Mouse (Mus musculus) adrenal gland (tissue): Measurements from ENCODE around the gene Dnah17.

ENCODE experiments used
- intact Hi-C: fragments of 180-260 bp; cut with DNase I; formaldehyde crosslinking; loops from one replicate; pipeline ENCODE4 v1.15.1; 2025

The Dnah17 gene

GRCm38 (mm10) chr11:117997085-117997484, 133.3 kb downstream of the Dnah17 start:
- intact Hi-C loops, result no loop called here

GRCm38 (mm10) chr11:117996066-117996465, 134.4 kb downstream of the Dnah17 start:
- intact Hi-C loops, result no loop called here

GRCm38 (mm10) chr11:117995661-117996060, 134.8 kb downstream of the Dnah17 start:
- intact Hi-C loops, result no loop called here

GRCm38 (mm10) chr11:117995255-117995654, 135.2 kb downstream of the Dnah17 start:
- intact Hi-C loops, result no loop called here

- intact Hi-C loops, result no loop called here
These were observed 136.0 kb downstream of the Dnah17 start for GRCm38 (mm10) chr11:117994250-117995057.

DNA sequence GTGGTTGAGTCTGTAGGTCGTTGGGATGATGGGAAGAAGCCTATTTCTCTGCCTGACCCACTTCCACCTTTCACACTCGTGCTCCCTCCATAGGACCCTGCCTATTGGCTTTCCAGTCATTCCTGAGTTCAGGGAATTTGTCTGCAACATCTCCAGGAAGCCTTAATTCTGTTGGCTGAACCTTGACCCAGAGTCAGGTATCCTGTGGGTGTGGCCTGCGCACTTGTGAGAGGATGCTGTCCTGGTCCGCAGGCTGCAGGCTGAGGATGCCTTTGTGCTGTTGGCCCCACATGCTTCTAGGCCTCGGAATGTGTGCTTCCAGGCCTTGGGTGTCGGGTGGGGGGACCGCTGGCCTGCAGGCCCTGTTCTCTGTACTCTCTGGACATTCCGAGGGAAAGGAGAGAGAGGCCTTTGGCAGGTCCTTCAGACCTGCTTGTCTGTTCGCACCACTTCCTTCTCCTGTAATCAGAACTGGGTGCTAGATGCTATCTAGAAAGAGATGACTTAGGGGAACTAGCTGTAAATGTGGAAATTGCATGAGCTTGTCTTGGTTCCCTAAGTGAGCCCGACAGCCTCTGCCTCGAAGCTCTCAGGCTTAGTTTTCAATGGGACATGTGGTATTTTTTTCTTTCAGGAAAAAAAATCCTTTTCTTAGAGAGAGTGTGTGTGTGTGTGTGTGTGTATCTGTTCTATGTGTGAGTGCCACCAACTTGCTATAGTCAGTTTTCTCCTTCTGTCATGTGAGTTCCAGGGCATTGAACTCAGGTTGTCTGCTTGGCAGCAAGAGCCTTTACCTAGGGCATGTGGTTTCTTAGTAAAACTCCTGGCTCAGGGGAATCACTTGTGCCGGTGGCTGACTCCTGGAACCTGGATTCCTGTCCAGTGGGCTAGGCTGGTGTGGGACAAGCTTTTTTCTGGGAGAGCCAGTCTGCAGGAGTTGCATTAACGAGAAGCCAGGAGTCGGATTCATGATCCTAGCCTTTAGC, 137.0 kb downstream of the Dnah17 start:
- intact Hi-C loops, result no loop called here

DNA sequence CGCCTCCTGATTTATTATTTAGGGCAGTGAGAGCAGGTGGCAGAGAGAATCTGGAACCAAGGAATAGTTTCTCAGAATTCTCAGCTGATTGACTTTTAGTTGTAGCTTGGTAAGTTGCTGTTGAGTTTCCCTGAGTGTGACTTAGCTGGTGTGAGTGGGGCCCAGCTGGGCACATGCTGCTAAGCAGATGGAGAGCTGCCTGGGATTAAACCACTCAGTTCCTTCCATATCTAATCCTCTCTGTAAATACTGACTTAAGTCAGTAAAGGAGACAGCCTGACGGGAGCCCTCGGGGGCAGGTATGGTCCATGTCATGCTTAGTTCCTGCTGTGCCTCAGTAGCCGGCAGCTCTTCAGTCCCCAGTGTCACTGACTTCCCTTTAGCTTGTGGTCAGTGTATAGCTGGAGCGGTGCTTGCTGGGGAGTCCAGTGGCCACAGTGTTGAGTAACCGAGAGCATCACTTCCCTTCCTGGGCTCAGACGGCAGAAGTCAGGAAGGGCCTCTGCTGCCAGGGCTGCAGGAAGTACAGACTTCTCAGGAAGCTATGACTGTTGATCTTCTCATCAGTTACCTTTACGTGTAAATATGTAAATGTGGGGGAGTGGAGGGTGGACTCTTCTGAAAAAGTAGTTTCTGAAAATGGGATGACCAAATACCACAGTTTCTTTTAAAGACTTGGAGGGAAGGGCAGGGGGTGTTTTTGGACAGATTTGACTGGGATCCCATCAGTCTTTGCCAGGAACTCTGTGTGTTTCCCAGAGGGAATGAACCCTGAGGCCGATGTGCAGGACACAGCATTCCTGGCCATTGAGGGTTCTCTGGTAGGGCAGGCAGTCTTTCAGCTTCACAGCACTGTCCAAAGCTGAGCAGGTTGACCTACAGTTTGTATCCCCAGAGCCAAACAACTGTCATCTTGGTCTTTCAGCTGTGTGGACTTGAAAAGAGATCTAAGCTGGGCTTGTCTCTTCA, 138.6 kb downstream of the Dnah17 start:
- intact Hi-C loops, result no loop called here

GRCm38 (mm10) chr11:117989926-117990325, 140.5 kb downstream of the Dnah17 start:
- intact Hi-C loops, result no loop called here

GRCm38 (mm10) chr11:117989241-117989640, 141.2 kb downstream of the Dnah17 start:
- intact Hi-C loops, result no loop called here

- intact Hi-C loops, result no loop called here
These were observed 142.5 kb downstream of the Dnah17 start for GRCm38 (mm10) chr11:117987968-117988367.

DNA sequence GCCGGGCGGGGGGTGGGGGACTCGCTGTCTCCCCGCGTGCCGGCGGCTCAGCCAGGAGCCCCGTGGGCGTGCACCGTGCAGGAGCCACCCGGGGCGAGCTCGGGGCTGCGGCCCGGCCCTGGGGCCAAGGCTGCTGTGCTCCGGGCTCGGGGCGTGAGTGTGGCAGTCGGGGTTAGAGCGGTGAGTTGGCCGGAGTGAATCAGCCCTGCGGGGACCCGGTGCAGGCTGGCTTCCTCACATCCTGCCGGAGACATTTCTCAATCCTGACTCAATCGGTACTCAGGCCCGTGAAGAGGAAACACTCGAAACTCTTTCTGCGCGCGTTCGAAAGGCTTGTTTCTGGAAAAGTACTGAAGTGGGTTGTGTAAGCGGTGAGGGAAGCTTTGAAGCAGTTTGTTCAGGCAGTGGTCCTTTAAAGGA, 143.4 kb downstream of the Dnah17 start:
- intact Hi-C loops, result no loop called here

DNA sequence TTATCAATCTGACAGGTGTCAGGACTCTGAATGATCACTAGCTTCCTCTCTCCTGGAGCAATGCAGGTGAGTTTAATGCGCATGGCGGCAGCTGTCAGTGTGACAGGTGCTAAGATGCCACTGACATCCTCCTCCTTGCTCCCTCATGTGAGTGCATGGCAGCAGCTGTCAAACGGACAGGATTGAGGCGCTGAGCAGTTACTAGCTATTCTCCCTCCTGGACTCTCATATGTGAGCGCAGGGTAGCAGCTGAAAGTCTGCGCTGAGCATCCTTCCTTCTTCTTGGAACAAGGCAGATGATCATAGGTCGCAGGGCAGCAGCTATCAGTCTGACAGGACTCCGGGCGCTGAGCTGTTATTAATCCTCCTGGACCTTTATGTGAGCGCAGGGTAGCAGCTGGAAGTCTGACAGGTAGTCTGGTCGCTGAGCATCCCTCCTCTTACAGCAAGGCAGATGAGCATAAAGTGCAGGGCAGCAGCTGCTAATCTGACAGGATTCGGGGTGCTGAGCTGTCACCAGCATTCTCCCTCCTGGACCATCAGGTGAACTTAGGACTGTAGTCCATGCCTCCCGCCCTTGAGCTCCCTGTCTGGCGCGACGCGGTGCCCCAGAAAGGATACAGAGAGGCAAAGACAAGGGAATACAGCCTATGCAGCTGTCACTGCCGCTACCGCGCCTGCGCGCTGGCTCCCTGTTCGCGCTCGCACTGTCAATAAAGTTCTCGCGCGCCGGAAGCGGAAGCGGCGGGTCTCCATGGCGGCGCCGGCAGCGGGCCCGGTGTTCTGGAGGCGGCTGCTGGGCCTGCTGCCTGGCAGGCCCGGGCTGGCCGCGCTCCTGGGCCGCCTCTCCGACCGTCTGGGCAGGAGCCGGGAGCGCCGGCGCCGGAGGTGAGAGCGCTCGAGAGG, 144.1 kb downstream of the Dnah17 start, which contains the start of gene Pgs1:
Pgs1 (plus strand) TSS at position 167 of the 906 bp plus-strand sequence.
- intact Hi-C loops, result no loop called here

GRCm38 (mm10) chr11:117983770-117984169, 146.7 kb downstream of the Dnah17 start:
- intact Hi-C loops, result no loop called here

DNA sequence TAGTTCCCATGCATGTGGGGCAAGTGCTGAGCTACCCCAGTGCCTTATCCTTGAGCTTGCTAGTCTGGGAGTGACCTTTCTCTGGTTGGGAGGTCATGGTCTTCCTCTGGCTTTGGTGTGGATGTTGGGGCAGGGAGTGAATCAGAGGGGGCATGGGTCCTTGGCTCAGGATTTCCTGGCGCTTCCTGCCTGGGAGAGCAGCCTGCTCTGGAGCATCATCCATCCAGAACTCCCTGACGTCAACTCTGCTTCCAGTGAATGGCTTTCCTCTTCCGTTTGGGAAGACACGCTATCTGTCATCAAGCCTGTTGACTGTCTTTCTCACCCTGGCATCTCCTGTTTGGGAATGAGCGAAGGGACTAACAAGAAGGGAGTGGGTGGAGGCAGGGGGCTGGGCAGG, 148.0 kb downstream of the Dnah17 start:
- intact Hi-C loops, result no loop called here

- intact Hi-C loops, result no loop called here
These were observed 151.0 kb downstream of the Dnah17 start for GRCm38 (mm10) chr11:117979388-117979787.

DNA sequence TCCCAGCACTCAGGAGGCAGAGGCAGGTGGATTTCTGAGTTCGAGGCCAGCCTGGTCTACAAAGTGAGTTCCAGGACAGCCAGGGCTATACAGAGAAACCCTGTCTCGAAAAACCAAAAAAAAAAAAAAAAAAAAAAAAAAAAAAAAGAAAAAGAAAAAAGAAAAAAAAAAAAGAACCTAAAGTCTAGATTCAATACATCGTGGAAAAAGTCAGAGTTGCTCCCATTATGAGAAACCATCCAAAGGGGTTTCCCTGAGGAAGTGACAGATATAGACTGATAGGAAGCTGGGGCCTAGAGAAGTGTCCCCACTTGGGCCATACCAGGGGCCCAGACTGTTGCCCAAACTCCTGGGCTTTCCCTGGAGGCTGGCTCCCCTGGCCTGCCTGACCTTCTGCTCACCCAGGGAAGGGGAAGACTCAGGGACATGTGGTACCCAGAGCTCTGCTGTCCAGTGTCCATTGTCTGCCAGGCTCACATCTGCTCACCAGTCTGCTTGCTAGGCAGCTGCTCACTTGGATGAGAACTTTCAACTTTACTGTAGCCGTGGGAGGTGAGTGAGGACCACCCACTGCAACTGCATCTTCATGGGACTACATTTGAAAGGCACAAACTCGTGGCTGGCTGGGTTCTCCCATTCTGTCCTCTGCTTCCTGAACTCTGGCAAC, 152.6 kb downstream of the Dnah17 start:
- intact Hi-C loops, result no loop called here

DNA sequence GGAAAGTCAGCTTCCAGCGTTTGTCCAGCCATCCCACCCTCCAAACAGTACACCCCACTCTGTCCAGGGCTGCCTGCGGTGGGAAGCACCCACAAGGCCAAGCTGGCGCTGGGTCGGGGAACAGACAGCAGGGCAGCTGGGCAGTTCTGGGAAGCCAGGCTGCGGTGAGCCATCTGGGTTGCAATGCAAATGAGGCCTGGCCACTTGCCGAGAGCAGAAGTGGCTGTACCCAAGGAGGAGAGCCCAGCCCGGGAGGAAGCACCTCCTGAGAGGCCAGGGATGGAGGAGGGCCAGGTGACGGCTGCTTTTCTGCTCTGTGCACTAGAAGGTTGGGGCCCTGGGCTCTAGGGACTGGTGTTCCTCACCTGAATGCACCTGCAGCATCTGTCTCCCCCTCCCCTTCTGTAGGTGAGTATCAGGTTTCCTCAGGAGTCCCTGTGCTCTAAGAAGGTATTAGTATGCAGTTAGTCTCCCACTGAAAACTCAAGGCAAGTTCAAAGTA, 154.3 kb downstream of the Dnah17 start:
- intact Hi-C loops, result no loop called here

DNA sequence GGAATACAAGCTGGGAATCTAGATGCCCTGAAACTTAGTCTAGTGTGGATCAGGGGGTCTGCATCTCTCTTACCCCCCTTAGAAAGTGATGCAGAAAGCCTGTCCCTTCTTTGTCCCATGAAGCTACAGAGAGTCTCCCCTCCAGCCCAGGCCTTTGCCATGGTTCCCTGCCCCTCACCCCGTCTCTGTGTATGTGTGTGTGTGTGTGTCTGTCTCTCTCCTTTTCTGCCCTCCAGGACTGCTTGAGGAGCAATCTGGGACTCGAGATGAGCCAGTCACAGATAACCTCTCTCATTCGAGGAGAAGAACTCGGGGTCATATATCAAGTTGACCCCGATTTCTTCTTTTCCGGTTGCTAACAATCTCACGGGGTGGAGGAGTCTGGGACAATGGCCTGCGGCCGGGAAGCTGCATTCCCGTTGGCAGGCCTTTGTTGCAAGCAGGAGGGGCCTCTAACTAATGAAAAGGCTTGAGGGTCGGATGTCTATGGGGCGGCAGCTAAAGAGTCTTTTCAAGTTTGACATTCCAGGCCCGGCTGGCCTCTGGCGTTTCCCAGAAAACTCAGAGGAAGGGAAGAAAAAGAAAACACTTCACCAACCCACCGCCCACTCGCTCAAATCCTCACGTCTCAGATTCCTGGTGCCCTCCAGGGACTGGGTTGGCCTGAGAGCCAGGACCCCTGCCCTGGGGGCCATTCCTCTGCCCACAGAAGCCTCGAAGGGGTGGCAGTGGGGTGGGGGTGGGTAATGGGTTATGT, 155.0 kb downstream of the Dnah17 start:
- intact Hi-C loops, result no loop called here
